Mouse (Mus musculus): ENCODE data around the gene Ankrd44.

Gene Ankrd44

DNA sequence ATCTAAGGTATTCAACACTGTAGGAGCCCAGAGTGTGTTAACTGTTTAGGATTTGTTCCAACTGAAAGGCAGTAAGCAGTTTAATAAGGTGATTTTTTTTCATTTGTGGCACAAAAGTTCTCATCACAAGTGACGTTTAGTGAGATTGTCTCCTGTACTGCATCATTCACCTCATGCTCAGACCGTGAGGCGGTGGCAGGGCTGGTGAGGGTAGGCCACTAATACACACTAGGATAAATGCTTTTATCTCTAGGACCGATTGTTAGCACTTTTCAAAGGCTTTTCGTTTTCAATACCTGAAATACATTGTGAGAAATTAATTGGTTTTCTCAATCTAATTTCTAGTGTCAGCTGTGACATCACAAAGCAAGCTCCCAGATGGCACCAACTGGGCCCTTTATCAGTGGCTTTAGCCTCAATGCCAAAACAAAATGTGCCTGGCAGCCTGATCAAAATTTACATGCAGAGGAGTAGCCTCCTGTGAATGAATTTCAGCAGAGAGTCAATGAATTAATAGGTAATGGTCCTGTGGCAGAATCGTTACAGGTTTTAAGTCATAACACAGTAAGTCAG lies 286.6 kb downstream of the Ankrd44 start:
- DNase-seq (ENCODE audit: low spot score in 2 of 2) = no peak

DNA sequence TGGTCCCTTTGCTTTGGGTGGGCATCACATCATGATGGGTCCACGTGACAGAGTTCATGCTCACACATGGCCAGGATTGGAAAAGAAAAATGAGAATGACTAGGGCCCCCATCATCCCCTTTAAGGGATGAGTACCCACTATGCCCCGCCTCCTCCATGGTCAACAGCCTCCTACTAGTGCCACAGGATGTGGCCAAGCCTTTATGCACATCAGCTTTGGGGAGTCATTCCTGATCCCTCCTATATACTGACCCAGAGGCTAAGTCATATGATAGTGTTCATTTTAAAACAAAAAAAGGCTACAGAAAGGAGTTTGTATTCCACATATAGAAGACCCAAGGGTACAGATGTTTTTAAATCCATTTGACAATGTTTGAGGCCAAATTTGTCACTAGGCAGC lies 287.1 kb downstream of the Ankrd44 start:
- no peak for DNase-seq (ENCODE audit: low spot score in 2 of 2)

- no peak for DNase-seq (ENCODE audit: low spot score in 2 of 2)
Observed at GRCm38 (mm10) chr1:54637340-54637739, 288.8 kb downstream of the Ankrd44 start.

DNA sequence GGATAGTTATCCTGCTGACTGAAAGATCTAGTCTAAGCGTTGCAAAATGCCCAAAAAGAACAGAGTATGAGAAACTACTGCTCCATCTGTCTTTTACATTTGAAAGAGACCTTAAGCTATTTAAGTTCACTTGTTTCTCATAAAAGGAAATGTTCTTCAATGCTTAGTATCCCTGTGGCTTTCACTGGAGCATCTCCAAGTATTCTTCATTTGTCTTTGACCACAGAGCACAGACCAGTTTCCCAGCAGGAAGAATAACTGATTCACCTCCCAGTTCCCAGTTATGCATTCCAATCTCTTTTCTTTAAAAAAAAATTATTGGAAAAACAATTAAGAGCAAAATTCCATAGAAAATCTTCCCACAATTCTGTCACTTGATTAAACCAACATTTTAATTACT lies 297.1 kb downstream of the Ankrd44 start:
- no peak for DNase-seq (ENCODE audit: low spot score in 2 of 2)

GRCm38 (mm10) chr1:54614963-54615362 lies 311.2 kb downstream of the Ankrd44 start:
- no peak for DNase-seq (ENCODE audit: low spot score in 2 of 2)

- no peak for DNase-seq (ENCODE audit: low spot score in 2 of 2)
Observed at GRCm38 (mm10) chr1:54612344-54612743, 313.8 kb downstream of the Ankrd44 start.

DNA sequence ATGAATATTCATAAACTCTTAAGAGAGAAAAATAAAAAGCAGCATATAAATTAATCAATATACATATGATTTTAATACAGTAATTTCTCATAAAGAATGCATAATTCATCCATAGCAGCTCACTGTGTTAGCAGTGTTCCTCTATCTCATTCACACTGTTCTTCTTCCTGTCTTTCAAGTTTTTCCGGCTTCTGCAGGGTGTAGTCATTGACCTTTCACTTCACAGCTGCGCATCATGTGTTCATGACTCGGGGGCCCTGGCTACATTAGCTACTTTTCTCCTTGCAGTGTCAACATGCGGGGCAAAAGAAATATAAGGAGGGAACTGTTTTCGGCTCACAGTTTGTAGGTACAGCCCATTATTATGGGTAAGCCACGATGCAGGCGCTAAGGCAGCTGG lies 314.3 kb downstream of the Ankrd44 start:
- no peak for DNase-seq (ENCODE audit: low spot score in 2 of 2)

DNA sequence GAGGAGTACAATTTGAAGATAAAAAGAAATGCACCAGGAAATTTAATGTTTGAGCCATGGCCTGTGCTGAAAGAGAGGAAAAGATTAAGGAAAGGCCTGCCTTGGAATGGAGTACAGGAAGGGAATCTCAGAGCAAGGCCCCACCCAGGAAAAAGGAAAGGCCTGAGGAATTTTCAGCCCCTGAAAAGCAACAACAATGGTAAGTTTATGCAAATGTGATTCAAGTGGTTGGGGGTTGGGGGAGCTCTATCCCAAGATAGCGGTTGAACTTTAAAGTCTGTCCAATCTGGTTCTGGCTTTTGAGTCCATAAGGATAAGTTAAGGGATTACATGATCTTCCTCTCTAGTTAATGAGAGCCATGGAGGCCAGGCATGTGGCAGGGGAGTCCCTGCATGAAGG lies 319.3 kb downstream of the Ankrd44 start:
- DNase-seq (ENCODE audit: low spot score in 2 of 2) = no peak

GRCm38 (mm10) chr1:54601692-54602091 lies 324.5 kb downstream of the Ankrd44 start:
- no peak for DNase-seq (ENCODE audit: low spot score in 2 of 2)

GRCm38 (mm10) chr1:54600275-54600674 lies 325.9 kb downstream of the Ankrd44 start:
- no peak for DNase-seq (ENCODE audit: low spot score in 2 of 2)

- DNase-seq (ENCODE audit: low spot score in 2 of 2) = no peak
Observed at GRCm38 (mm10) chr1:54597594-54598217, 328.5 kb downstream of the Ankrd44 start.

GRCm38 (mm10) chr1:54596151-54596550 lies 330.0 kb downstream of the Ankrd44 start:
- no peak for DNase-seq (ENCODE audit: low spot score in 2 of 2)
